Mouse (Mus musculus): ENCODE measurements around the gene Osbpl9.

GRCm38 (mm10) chr4:109173369-109173768 lies 28.7 kb downstream of the Osbpl9 start:
- TF ChIP-seq POLR2A (IDR thresholded peaks at IDR 0.05; ENCODE audit: borderline replicate concordance, low read depth, low read length) (no peak), CTCF (IDR thresholded peaks at IDR 0.05; ENCODE audit: low read depth, low read length) (no peak)

Measured in bone marrow macrophage, adult 2 months (primary cell).